Mouse (Mus musculus): ENCODE data around the gene Tcp11l1. TPM values are rescaled to one million over a fixed set of nuclear protein-coding genes. Genes with fewer than 3 reads are reported as not detected.

Gene Tcp11l1
- polyA plus RNA-seq, 1 experiment from 2014 or later, result 52.5 TPM

- no peaks in the 10 kb centered on the region for H3K4me1 ChIP-seq
- H3K9me3 ChIP-seq (replicated peaks), result no peaks in the 10 kb centered on the region
- no peak overlapping the region for H3K4me3 ChIP-seq
- peaks cover 46% of the 10 kb centered on the region for H3K36me3 ChIP-seq
- DNase-seq (ENCODE audit: low spot score), result no peak
- H3K27ac ChIP-seq, result no peak overlapping the region
- no peaks in the 10 kb centered on the region for H3K27me3 ChIP-seq (ENCODE audit: low read depth, poor library complexity, severe bottlenecking)
- WGBS, result 94% methylated on average over 4 of the region's 4 CpGs
Observed at GRCm38 (mm10) chr2:104615985-104616711, 95.8 kb downstream of the Tcp11l1 start.

GRCm38 (mm10) chr2:104614786-104615185 lies 97.2 kb downstream of the Tcp11l1 start:
- 95% methylated on average over 3 of the region's 3 CpGs for WGBS
- peaks cover 54% of the 10 kb centered on the region for H3K36me3 ChIP-seq
- no peaks in the 10 kb centered on the region for H3K27me3 ChIP-seq (ENCODE audit: low read depth, poor library complexity, severe bottlenecking)

More at GRCm38 (mm10) chr2:104614786-104615185, 97.2 kb downstream of the Tcp11l1 start:
- no peak for DNase-seq (ENCODE audit: low spot score)
- no peak overlapping the region for H3K4me3 ChIP-seq
- no peak overlapping the region for H3K27ac ChIP-seq
- no peaks in the 10 kb centered on the region for H3K4me1 ChIP-seq
- no peaks in the 10 kb centered on the region for H3K9me3 ChIP-seq (replicated peaks)

Other genes starting within 250 kb of the Tcp11l1 start
- 9.8 and 10.7 TPM in 2 replicates for gene Hipk3, start 217.7 kb downstream of the Tcp11l1 start, polyA plus RNA-seq (2016; fragmentation: Nextera tagmentation; extraction: Ambion mirVana)
- 84.5 and 95.8 TPM in 2 replicates for gene Cstf3, start 121.6 kb downstream of the Tcp11l1 start, polyA plus RNA-seq (2016; fragmentation: Nextera tagmentation; extraction: Ambion mirVana)
- 0.13 TPM in 1 of 2 replicates, not detected in the other for gene Pin1rt1, start 4.2 kb upstream of the Tcp11l1 start, polyA plus RNA-seq (2016; fragmentation: Nextera tagmentation; extraction: Ambion mirVana)
- gene Depdc7, start 30.7 kb upstream of the Tcp11l1 start, polyA plus RNA-seq (2016; fragmentation: Nextera tagmentation; extraction: Ambion mirVana), result 1.8 and 2.7 TPM in 2 replicates
- 10.9 and 11.9 TPM in 2 replicates for gene Qser1, start 104.6 kb upstream of the Tcp11l1 start, polyA plus RNA-seq (2016; fragmentation: Nextera tagmentation; extraction: Ambion mirVana)
- 0.90 and 1.1 TPM in 2 replicates for gene Prrg4, start 137.7 kb upstream of the Tcp11l1 start, polyA plus RNA-seq (2016; fragmentation: Nextera tagmentation; extraction: Ambion mirVana)
- 2.6 and 3.2 TPM in 2 replicates for gene Ccdc73, start 155.6 kb upstream of the Tcp11l1 start, polyA plus RNA-seq (2016; fragmentation: Nextera tagmentation; extraction: Ambion mirVana)